Mouse (Mus musculus): ENCODE results near the gene Fank1.

Fank1 gene

GRCm38 (mm10) chr7:133776626-133776996 lies at the start of gene Fank1:
TSS of gene Fank1 (plus strand) at chr7:133776861.
- DNase-seq = peak; percentile 87

- no peak for DNase-seq
Measured at GRCm38 (mm10) chr7:133727027-133727426, 49.6 kb upstream of the Fank1 start.

- DNase-seq = peak; percentile 50 to 61
Measured at GRCm38 (mm10) chr7:133729351-133729750, 47.3 kb upstream of the Fank1 start.

DNA sequence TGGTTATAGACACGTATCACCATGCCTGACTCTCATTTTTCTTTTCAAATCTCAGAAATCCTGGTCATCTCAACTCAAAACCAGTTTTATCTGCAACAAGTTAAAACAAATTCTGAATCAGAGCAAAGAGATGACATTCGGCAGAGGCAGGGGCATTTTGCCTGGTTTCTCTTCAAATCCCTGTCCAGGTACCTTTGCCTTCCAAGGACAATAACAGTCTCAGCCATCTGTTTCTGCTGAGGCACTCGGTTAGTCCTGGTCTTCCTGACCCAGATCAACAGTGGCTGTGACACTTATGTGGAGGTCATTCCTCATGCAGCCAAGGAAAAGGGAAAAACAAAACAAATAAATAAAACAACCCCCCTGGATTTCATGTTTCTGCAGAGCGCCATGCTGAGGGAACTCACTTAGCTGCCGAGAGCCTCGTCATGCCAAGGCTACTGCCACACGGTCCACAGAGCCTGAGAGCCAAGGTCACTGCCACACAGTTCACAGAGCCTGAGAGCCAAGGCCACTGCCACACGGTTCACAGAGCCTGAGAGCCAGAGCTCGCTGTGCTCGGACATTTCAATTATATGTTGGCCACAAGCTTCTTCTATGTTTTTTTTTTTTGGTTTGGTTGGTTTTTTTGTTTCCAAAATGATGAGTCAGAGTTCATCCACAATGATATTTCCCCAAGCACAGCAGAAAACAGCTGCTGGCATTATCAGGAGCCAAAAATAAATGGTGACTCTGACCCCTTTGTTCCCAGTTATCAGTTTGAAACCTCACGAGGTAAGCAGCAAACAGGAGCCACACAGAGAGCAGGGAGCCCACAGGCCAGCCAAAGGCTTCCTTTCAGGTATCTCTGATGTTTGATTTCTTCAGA lies 46.1 kb upstream of the Fank1 start:
- peak; percentile 42 to 64 for DNase-seq

DNA sequence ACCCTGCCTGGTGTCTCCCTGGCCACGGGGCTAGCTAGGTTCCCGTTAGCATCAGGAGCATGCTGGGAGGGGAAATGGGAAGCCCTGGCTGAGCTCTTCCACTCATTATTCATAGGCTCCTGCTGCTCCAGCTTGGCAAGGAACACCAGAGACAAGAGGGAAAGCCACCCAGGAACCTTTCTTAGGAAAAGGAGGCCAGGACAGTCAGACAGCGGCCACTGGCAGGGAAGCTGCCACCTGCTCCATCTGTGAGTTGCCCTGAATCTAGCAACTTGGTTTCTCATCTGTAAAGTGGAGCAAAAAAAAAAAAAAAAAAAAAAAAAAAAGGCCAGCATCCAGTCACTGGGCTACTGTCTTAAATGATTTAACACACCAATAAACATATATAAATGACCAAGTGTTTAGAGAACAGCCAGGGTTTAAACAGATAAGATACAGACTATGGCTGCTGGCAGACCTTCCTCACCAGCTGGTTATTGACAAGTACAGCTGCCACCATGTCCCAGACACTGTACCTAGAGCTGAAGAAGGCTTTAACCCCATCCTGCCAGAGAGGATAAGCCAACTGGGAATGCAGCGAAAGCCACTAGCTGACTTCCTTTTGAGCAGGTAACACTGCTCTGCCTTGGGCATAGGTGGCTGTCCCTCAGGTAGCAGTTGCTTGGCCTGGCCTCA lies 44.6 kb upstream of the Fank1 start:
- peak; percentile 68 to 81 for DNase-seq

DNA sequence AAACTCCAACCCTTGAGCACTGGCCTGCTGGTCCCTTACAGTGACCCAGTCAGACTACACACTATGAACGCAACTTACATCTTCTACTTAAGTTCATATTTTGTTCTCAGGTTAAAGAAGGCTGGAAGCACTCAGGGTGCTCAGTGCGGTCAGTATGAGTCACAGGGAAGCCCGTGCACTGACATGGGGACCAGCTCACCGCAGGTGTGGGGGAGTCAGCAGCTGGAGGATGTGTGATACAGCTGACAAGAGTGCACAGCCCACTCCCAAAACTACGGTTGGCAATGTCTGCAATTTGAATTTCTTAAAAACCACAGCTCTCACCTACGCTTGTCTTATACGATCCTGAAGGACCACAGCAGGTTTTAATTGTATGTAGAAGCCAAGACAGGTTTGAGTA lies 36.1 kb upstream of the Fank1 start:
- DNase-seq = no peak

DNA sequence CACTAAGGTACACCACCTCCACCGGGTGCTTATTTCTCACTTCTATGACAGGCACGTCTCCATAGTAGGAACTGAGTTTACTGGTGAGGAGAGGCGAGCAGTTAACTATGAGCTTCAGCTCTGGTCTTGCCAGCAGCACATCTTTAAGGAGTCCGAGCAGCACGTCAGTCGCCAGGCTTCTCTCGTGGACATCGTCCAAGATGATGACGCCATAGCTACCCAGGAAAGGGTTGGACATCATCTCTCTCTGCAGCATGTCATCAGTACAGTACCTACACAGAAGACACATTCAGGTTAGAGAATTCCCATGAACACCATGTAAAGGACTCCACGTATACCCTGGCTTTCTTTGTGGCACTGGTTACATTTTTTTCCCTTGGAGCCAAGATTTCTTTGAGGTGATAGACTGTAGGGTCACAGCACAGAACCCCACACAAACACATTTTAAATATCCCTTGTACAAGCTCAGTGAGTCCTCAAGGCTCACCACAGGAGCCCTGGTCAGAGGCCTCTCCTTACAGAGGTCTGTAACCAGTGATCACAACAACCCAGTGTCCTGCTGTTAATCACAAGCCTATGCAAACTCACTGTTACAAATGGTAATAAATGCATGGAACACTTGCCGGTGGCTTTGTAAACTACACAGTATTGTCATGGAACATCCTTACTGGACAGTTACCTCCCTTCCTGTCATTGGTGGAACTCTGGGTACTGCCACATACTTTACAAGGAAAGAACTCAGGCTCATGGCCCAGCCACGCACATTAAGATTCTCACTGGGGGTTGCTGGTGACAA lies 33.9 kb upstream of the Fank1 start:
- no peak for DNase-seq

GRCm38 (mm10) chr7:133743611-133744010 lies 33.0 kb upstream of the Fank1 start:
- no peak for DNase-seq

GRCm38 (mm10) chr7:133744209-133744608 lies 32.5 kb upstream of the Fank1 start:
- DNase-seq = no peak

DNA sequence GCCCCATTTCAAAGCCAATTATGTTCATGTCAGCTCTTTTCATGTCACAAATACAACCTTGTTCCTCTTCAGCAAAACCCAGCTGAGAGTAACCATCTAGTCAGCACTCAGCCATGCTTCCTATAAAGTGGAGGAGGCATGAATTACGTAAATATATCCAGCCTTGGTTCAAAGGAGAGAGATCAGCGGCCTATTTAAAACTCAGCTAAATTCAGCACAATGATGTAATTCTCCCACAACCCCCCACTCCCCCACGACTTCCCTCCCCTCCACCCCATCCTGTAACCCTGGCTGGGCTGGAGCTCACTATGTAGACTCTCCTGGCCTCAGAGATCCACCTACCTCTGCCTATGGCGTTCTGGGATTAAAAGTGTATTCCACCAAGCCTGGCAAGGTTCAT lies 32.0 kb upstream of the Fank1 start:
- no peak for DNase-seq

- no peak for DNase-seq
Measured at GRCm38 (mm10) chr7:133747372-133747771, 29.3 kb upstream of the Fank1 start.

- DNase-seq = peak; percentile 40 to 54
Measured at GRCm38 (mm10) chr7:133748753-133749152, 27.9 kb upstream of the Fank1 start.

GRCm38 (mm10) chr7:133750666-133751065 lies 26.0 kb upstream of the Fank1 start:
- DNase-seq = no peak

- no peak for DNase-seq
Measured at GRCm38 (mm10) chr7:133751163-133751562, 25.5 kb upstream of the Fank1 start.

DNA sequence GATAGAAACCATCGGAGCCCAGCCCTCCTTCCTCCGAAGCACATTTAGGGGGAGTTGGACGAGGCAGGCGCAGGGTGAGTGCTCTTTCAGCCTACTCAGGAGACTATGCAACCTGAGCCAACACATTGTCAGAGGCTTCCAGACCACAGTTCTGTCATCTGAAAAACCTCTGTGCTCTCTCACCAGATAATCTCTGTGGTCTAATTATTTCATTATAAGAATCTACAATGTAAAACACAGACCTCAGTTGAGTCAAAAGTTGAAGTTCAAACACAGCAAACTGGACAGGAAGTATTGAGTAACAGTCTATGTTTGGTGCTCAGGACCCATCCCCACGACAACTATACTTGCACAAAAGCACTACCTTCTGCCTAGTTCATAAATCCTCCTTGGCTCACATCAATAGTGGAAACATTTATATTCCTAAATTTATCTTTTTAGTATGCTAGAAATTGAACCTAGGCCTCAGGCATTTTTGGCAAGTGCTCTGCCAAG lies 18.7 kb upstream of the Fank1 start:
- no peak for DNase-seq

DNA sequence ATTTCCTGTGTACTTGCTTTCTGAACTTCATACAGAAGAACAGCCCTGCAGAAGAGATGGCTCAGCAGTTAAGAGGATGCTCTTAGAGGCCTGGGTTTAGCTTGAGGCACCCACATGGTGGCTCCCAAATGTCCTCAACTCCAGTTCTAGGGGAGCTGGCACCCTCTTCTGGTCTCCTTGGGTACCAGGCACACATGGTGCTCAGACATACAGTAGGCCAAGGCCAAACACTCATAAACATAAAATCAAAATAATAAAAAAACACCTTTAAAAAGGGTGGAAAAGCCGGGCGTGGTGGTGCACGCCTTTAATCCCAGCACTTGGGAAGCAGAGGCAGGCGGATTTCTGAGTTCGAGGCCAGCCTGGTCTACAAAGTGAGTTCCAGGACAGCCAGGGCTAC lies 17.9 kb upstream of the Fank1 start:
- no peak for DNase-seq

- no peak for DNase-seq
Measured at GRCm38 (mm10) chr7:133759611-133760353, 16.9 kb upstream of the Fank1 start.

DNA sequence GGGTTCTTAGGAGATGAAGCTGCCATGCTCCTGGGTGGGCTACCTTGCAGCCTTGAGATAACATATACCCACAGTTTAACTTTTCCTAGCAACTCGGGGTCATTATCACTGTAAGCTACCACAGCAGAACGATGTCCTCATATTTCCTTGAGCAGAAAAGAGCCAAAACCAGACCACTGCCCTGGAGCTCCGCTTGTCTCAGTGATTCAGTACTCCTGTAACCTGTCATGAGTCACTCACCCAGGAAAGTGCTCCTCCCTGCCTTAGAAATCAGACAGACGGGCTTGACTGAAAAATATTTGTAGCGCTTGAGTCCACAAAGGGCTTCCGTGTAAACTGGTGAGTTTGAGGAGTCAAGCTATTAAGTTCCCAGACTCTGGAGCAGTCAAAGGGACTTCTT lies 14.0 kb upstream of the Fank1 start:
- DNase-seq = no peak

- no peak for DNase-seq
Measured at GRCm38 (mm10) chr7:133764425-133764824, 12.2 kb upstream of the Fank1 start.

DNA sequence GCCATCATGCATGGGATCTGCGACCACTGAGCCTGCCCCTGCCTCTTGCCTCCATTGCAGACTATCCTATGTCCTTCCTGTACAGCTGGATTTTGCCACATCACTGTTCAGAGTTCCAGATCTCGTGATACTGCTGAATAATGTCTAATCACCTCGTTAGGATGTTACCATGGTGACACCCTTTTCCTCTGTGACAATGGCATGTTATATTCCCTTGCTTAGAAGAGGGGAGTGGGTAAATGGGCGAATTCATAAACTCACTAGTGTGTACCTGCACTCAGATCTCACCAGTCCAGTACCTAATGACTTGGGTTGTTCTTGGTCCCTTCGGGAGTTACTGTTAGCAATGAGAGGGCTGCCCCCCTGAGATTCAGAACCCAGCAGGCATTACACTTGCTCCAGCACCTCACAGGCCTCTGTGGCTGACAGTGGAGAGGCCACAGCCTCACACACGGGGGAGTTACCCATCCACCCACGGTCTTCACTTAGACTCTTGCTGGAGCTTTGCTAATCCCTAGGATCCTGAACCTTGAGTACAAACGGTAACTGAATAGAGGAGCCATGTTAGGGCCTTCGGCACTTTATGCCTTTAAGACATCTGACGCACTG lies 11.3 kb upstream of the Fank1 start:
- DNase-seq = no peak

DNA sequence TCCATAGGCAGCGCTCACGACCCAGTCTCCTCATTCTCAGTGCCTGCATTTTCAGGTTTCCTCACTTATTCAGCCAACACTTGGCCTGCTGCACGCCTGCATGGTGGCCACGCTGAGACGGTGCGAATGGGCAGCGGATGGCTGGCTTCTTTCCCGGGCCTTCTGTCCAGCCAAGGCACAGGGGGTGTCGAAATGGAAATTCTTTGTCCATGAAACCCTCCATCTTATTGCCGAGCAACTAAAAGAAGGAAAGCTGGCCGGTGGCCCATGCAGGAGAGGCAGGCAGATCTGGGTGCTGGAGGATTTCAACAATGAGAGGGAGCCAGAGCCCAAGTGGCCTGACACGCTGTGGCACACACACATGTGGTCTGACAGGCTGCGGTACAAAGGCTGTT lies 10.8 kb upstream of the Fank1 start:
- DNase-seq = peak; percentile 90 to 91

DNA sequence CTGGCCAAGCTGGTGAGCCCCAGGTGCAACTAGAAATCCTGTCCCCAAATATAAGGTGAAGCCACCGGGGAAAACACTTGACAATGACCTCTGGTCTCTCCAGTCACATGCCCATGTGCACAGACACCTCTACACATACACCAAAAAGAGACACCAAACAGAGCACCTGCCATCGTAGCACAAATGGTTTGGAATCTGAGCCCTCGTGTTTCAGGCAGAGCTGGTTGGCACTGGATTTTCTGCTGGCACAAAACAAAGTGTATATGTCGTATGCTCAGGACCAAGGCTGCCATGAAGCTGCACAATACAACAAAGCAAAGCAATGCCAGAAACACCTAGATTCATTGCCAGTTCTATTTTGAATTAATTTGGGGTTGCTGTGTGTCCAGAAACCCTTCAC lies 8.6 kb upstream of the Fank1 start:
- DNase-seq = peak; percentile 38 to 41
